Mouse (Mus musculus) megakaryocyte, embryonic 14.5 days (primary cell): ENCODE data around the gene Psg16.

ENCODE experiments used
- FLI1 ChIP-seq: IDR thresholded peaks from 2 replicates; pipeline ENCODE4 v1.6.1; 2012; ENCODE audit warnings: low read length, inconsistent platforms, mixed read lengths
- GATA1 ChIP-seq: IDR thresholded peaks from 3 replicates; pipeline ENCODE4 v1.6.1; 2012; ENCODE audit warnings: mixed read lengths, low read length, inconsistent platforms, borderline replicate concordance

- no peak for TF ChIP-seq GATA1
- no peak for TF ChIP-seq FLI1
Observed at GRCm38 (mm10) chr7:17090058-17090585, 16.3 kb downstream of the Psg16 start.
